ENCODE assay signal across 15 mouse cellular contexts in genomic region chr1:105881466-105881865, GRCm38 (mm10).
A peak's percentile ranks its signal among the peaks of the same experiment; 100 is the strongest.
DNase-seq lines count a peak whose midpoint lies in the region; ATAC-seq lines count a peak whose summit lies in the region.
"Had no signal": no experiment of that assay in that cellular context is flagged by ENCODE, and none has a peak within 500 bp of the region (broad histone marks: within the 10 kb centered on the region; RNA-seq: fewer than 3 reads in every experiment).

No protein-coding gene starts in this region.

- H3K36me3 ChIP-seq in forebrain, embryonic 13.5 days (ENCODE audit: poor library complexity, severe bottlenecking) = no peaks in the 10 kb centered on the region
- no peaks in the 10 kb centered on the region for H3K36me3 ChIP-seq in forebrain, embryonic 14.5 days (ENCODE audit: control insufficient read depth, insufficient read depth, low read length)
- H3K36me3 ChIP-seq in kidney, embryonic 15.5 days = no peaks in the 10 kb centered on the region
- H3K36me3 ChIP-seq: G1E; heart, embryonic 12.5 days; neural tube, embryonic 13.5 days had no signal

- H3K4me3 ChIP-seq in forebrain, embryonic 13.5 days = no peak overlapping the region
- H3K4me3 ChIP-seq in forebrain, embryonic 14.5 days (ENCODE audit: low read depth, low read length) = no peak overlapping the region
- no peak overlapping the region for H3K4me3 ChIP-seq in kidney, embryonic 15.5 days (replicated peaks)
- H3K4me3 ChIP-seq: layer of hippocampus, adult 2 months had no signal

- H3K9me3 ChIP-seq in forebrain, embryonic 13.5 days (replicated peaks) = no peaks in the 10 kb centered on the region
- no peaks in the 10 kb centered on the region for H3K9me3 ChIP-seq in forebrain, embryonic 14.5 days (replicated peaks; ENCODE audit: control insufficient read depth, low read length)
- H3K9me3 ChIP-seq in kidney, embryonic 15.5 days (replicated peaks) = no peaks in the 10 kb centered on the region
- H3K9me3 ChIP-seq: G1E; heart, embryonic 12.5 days; neural tube, embryonic 13.5 days had no signal

- no peaks in the 10 kb centered on the region for H3K27me3 ChIP-seq in forebrain, embryonic 13.5 days
- no peaks in the 10 kb centered on the region for H3K27me3 ChIP-seq in forebrain, embryonic 14.5 days (replicated peaks; ENCODE audit: control insufficient read depth, insufficient read depth, low read length)
- no peaks in the 10 kb centered on the region; the same call in 1 of the 2 replicates for H3K27me3 ChIP-seq in kidney, embryonic 15.5 days
- H3K27me3 ChIP-seq: heart, embryonic 12.5 days; neural tube, embryonic 13.5 days had no signal

- DNase-seq in forebrain, embryonic 14.5 days (ENCODE audit: low spot score) = no peak
- DNase-seq in kidney, postnatal 36 days = no peak
- DNase-seq in urinary bladder, adult 18-20 months (ENCODE audit: low spot score in 2 of 2) = peak; percentile 16 to 51
- no peak for DNase-seq in urinary bladder, adult 2 months (ENCODE audit: low spot score)
- DNase-seq: cerebellum, adult 9-10 months; layer of hippocampus, postnatal 36 days; lung, adult 18-20 months had no signal

- H3K4me2 ChIP-seq in forebrain, embryonic 13.5 days = peak overlapping the region; percentile 52; the same call in 1 of the 2 replicates
- H3K4me2 ChIP-seq in forebrain, embryonic 14.5 days (ENCODE audit: low read length) = no peak overlapping the region; the same call in 1 of the 2 replicates
- peak overlapping the region; percentile 57; the same call in 1 of the 2 replicates for H3K4me2 ChIP-seq in kidney, embryonic 15.5 days

- peaks cover 6% of the 10 kb centered on the region; the same call in 1 of the 2 replicates for H3K4me1 ChIP-seq in forebrain, embryonic 13.5 days
- H3K4me1 ChIP-seq in forebrain, embryonic 14.5 days (ENCODE audit: control insufficient read depth, insufficient read depth, low read length) = no peaks in the 10 kb centered on the region
- H3K4me1 ChIP-seq in kidney, embryonic 15.5 days = peaks cover 24% of the 10 kb centered on the region

- no peak overlapping the region for H3K9ac ChIP-seq in forebrain, embryonic 13.5 days
- H3K9ac ChIP-seq in forebrain, embryonic 14.5 days (ENCODE audit: low read length) = no peak overlapping the region
- H3K9ac ChIP-seq in kidney, embryonic 15.5 days = no peak overlapping the region
- H3K9ac ChIP-seq: neural tube, embryonic 13.5 days had no signal

- no peak overlapping the region for H3K27ac ChIP-seq in forebrain, embryonic 13.5 days
- no peak overlapping the region for H3K27ac ChIP-seq in forebrain, embryonic 14.5 days (ENCODE audit: low read depth, low read length)
- H3K27ac ChIP-seq in kidney, embryonic 15.5 days = peak overlapping the region; percentile 71; the same call in 1 of the 2 replicates
- H3K27ac ChIP-seq: layer of hippocampus, adult 2 months; neural tube, embryonic 13.5 days had no signal

- WGBS in forebrain, embryonic 13.5 days = 83% methylated on average over 7 of the region's 7 CpGs
- 86% methylated on average over 7 of the region's 7 CpGs for WGBS in forebrain, embryonic 14.5 days
- 71% methylated on average over 7 of the region's 7 CpGs for WGBS in kidney, embryonic 15.5 days

- no peak for ATAC-seq in forebrain, embryonic 13.5 days
- ATAC-seq in forebrain, embryonic 14.5 days = no peak
- no peak for ATAC-seq in kidney, embryonic 15.5 days (replicated peaks; ENCODE audit: low FRiP score)
- no peak for ATAC-seq in megakaryocyte-erythroid progenitor cell, adult 5-6 weeks (replicated peaks; ENCODE audit: low FRiP score, low TSS enrichment, poor library complexity, severe bottlenecking)
- ATAC-seq: activated CD4-positive, CD25-positive, alpha-beta regulatory T cell, adult 4 months had no signal

Comparison
In these comparisons a context has a peak if more than half of its experiments do, and no peak if none do; other contexts are left out.
1. DNase-seq: peak in urinary bladder, adult 18-20 months (2 of 2); none in forebrain, embryonic 14.5 days (single experiment), kidney, postnatal 36 days (0 of 2) and urinary bladder, adult 2 months (single experiment).